Mouse (Mus musculus) left cerebral cortex, adult 11 months (tissue): Measurements from ENCODE around the gene Ehbp1l1.

Source experiments
- DNase-seq: peaks from one replicate; pipeline ENCODE4 v3.0.0; 2022; ENCODE audit warnings: low spot score

Ehbp1l1 gene

GRCm38 (mm10) chr19:5725767-5726515 lies at the start of gene Ehbp1l1:
TSS of gene Ehbp1l1 (minus strand) at chr19:5726317.
- DNase-seq: no peak

- peak; percentile 84 for DNase-seq
Observed at GRCm38 (mm10) chr19:5770925-5771860, 45.1 kb upstream of the Ehbp1l1 start, which contains the start of gene Scyl1. TSS of gene Scyl1 (minus strand) at chr19:5771419.

- no peak for DNase-seq
Observed at GRCm38 (mm10) chr19:5770311-5770710, 44.2 kb upstream of the Ehbp1l1 start.

GRCm38 (mm10) chr19:5767271-5767670 lies 41.2 kb upstream of the Ehbp1l1 start:
- DNase-seq: no peak

- DNase-seq: no peak
Observed at GRCm38 (mm10) chr19:5763163-5763562, 37.0 kb upstream of the Ehbp1l1 start.

GRCm38 (mm10) chr19:5758878-5759403 lies 32.8 kb upstream of the Ehbp1l1 start:
- no peak for DNase-seq

- no peak for DNase-seq
Observed at GRCm38 (mm10) chr19:5756991-5757636, 31.0 kb upstream of the Ehbp1l1 start.

- DNase-seq: peak; percentile 78
Observed at GRCm38 (mm10) chr19:5756321-5756985, 30.3 kb upstream of the Ehbp1l1 start.

- DNase-seq: no peak
Observed at GRCm38 (mm10) chr19:5751742-5752141, 25.6 kb upstream of the Ehbp1l1 start.

GRCm38 (mm10) chr19:5750951-5751350 lies 24.8 kb upstream of the Ehbp1l1 start:
- DNase-seq: no peak

- DNase-seq: no peak
Observed at GRCm38 (mm10) chr19:5749476-5749875, 23.4 kb upstream of the Ehbp1l1 start.

- no peak for DNase-seq
Observed at GRCm38 (mm10) chr19:5746907-5747363, 20.8 kb upstream of the Ehbp1l1 start.

- no peak for DNase-seq
Observed at GRCm38 (mm10) chr19:5745756-5746710, 19.9 kb upstream of the Ehbp1l1 start.

GRCm38 (mm10) chr19:5743576-5743975 lies 17.5 kb upstream of the Ehbp1l1 start:
- DNase-seq: no peak

GRCm38 (mm10) chr19:5742241-5742641 lies 16.1 kb upstream of the Ehbp1l1 start:
- DNase-seq: no peak

GRCm38 (mm10) chr19:5741641-5742240 lies 15.6 kb upstream of the Ehbp1l1 start:
- no peak for DNase-seq

GRCm38 (mm10) chr19:5740320-5741317 lies 14.5 kb upstream of the Ehbp1l1 start, which contains the start of gene Ltbp3:
TSS of gene Ltbp3 (plus strand) at chr19:5740904.
- DNase-seq: no peak

GRCm38 (mm10) chr19:5739446-5739845 lies 13.3 kb upstream of the Ehbp1l1 start:
- no peak for DNase-seq
